In the genomic region with DNA sequence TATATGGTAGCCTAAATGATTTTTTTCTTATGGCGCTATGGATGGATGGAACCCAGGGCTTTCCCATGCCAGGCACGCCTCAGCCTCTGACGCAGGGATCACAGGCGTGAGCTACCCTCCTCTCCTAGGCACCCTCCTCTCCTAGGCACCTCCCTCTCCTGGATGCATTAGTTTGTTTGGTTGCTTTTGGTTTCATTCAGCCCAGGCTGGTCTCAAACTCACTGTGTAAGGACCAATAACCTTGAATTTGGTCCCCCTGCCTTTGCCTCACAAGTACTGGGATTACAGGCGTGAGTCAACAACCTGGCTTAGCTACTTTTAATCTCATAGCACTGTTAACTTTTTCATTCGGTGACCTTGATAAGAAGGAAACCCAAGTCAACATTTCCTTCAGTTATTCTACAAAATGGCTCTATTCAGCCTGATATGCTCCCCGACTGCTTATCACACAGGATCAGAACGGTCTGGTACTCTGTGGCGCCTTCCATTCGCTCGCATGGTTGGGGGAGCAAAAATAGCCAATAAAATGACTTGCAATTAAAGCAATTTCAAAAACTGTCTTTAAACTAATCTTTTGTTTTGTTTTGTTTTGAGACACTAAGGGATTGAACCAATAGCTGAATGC, we compare ENCODE assay signal across 19 mouse cellular contexts. TPM values are rescaled to one million over a fixed set of nuclear protein-coding genes. Genes with fewer than 3 reads are reported as not detected.
DNase-seq lines count a peak whose midpoint lies in the region; ATAC-seq and TF ChIP-seq lines count a peak whose summit lies in the region.
"Had no signal": no experiment of that assay in that cellular context is flagged by ENCODE, and none has a peak within 500 bp of the region (broad histone marks: within the 10 kb centered on the region; RNA-seq: fewer than 3 reads in every experiment).

No protein-coding gene starts in this region.

- no peak for DNase-seq in spleen, adult 2 months (ENCODE audit: low read depth in 1 of 2, low spot score in 2 of 2)
- no peak for DNase-seq in spleen, postnatal 14 days (ENCODE audit: low spot score in 2 of 2)
- DNase-seq in stomach, postnatal 0 days (ENCODE audit: low spot score): peak; percentile 41
- no peak for DNase-seq in layer of hippocampus, adult 9-11 months
- no peak for DNase-seq in MN1 (ENCODE audit: low spot score)
- no peak for DNase-seq in layer of hippocampus, adult 2 months (ENCODE audit: low spot score in 2 of 2)
- DNase-seq: B cell, adult 2 months; cerebellum, adult 11 months; cerebellum, postnatal 25 days; heart, postnatal 4 days; lung, postnatal 14 days had no signal

- H3K4me2 ChIP-seq in liver, embryonic 15.5 days: peak overlapping the region; percentile 63
- no peak overlapping the region for H3K4me2 ChIP-seq in stomach, postnatal 0 days (replicated peaks; ENCODE audit: low read depth)
- H3K4me2 ChIP-seq: limb, embryonic 13.5 days; neural tube, embryonic 13.5 days had no signal

- H3K4me1 ChIP-seq in spleen, adult 2 months (ENCODE audit: control insufficient read depth, insufficient read depth, insufficient read length): peaks cover 6% of the 10 kb centered on the region
- peaks cover 58% of the 10 kb centered on the region for H3K4me1 ChIP-seq in liver, embryonic 15.5 days (replicated peaks)
- H3K4me1 ChIP-seq in stomach, postnatal 0 days (replicated peaks; ENCODE audit: control insufficient read depth, insufficient read depth): peaks cover 3% of the 10 kb centered on the region; the same call in 1 of the 2 replicates
- H3K4me1 ChIP-seq: neural tube, embryonic 13.5 days had no signal

- H3K36me3 ChIP-seq in spleen, adult 2 months (ENCODE audit: control insufficient read depth, insufficient read depth, low read length): peaks cover 14% of the 10 kb centered on the region
- H3K36me3 ChIP-seq in liver, embryonic 15.5 days (replicated peaks): peaks cover 33% of the 10 kb centered on the region
- H3K36me3 ChIP-seq in stomach, postnatal 0 days (ENCODE audit: control insufficient read depth, insufficient read depth, low read length): no peaks in the 10 kb centered on the region

- peak overlapping the region; percentile 16; the same call in 1 of the 2 replicates for H3K27ac ChIP-seq in spleen, adult 2 months (ENCODE audit: insufficient read depth, low read length)
- H3K27ac ChIP-seq in liver, embryonic 15.5 days (replicated peaks): peak overlapping the region; percentile 84
- no peak overlapping the region for H3K27ac ChIP-seq in stomach, postnatal 0 days (replicated peaks)
- H3K27ac ChIP-seq in layer of hippocampus, adult 2 months: no peak overlapping the region
- H3K27ac ChIP-seq: kidney, postnatal 0 days; limb, embryonic 13.5 days; neural tube, embryonic 13.5 days had no signal

- TF ChIP-seq CTCF in spleen, adult 2 months (IDR thresholded peaks at IDR 0.05; ENCODE audit: extremely low read depth, insufficient read depth, insufficient read length, insufficient replicate concordance): no peak
- no peak for TF ChIP-seq CTCF in stomach, postnatal 0 days (IDR thresholded peaks at IDR 0.05; ENCODE audit: low read depth)
- TF ChIP-seq CTCF in layer of hippocampus, adult 2 months (conservative IDR thresholded peaks at IDR 0.05): no peak

- no peak for TF ChIP-seq POLR2A in spleen, adult 2 months (IDR thresholded peaks at IDR 0.05; ENCODE audit: low read depth, low read length)

- H3K9ac ChIP-seq in liver, embryonic 15.5 days: peak overlapping the region; percentile 12; the same call in 1 of the 2 replicates
- H3K9ac ChIP-seq in stomach, postnatal 0 days (ENCODE audit: low read length): no peak overlapping the region
- H3K9ac ChIP-seq: limb, embryonic 13.5 days; neural tube, embryonic 13.5 days had no signal

- ATAC-seq in erythroblast, adult 5-6 weeks (replicated peaks; ENCODE audit: low FRiP score, poor library complexity, severe bottlenecking): peak; percentile 63
- ATAC-seq in liver, embryonic 15.5 days (ENCODE audit: insufficient read depth): peak; percentile 83
- peak; percentile 65; the same call in 1 of the 2 replicates for ATAC-seq in stomach, postnatal 0 days (ENCODE audit: low FRiP score, low TSS enrichment)
- ATAC-seq: forebrain, embryonic 14.5 days; hindbrain, embryonic 16.5 days; intestine, postnatal 0 days had no signal

- no peaks in the 10 kb centered on the region for H3K9me3 ChIP-seq in liver, embryonic 15.5 days (replicated peaks)
- no peaks in the 10 kb centered on the region for H3K9me3 ChIP-seq in stomach, postnatal 0 days (ENCODE audit: control insufficient read depth, low read length)
- H3K9me3 ChIP-seq: limb, embryonic 13.5 days; neural tube, embryonic 13.5 days had no signal

- TF ChIP-seq EP300 in stomach, postnatal 0 days (optimal IDR thresholded peaks at IDR 0.05): no peak

- H3K27me3 ChIP-seq in spleen, adult 2 months (ENCODE audit: control insufficient read depth, insufficient read depth, low read length): no peaks in the 10 kb centered on the region
- no peaks in the 10 kb centered on the region for H3K27me3 ChIP-seq in liver, embryonic 15.5 days
- H3K27me3 ChIP-seq in stomach, postnatal 0 days (ENCODE audit: control insufficient read depth, insufficient read depth, low read length): no peaks in the 10 kb centered on the region
- H3K27me3 ChIP-seq: neural tube, embryonic 13.5 days had no signal

- 80% methylated on average over 11 of the region's 11 CpGs for WGBS in spleen, adult 2 months
- 31% methylated on average over 11 of the region's 11 CpGs for WGBS in liver, embryonic 15.5 days (ENCODE audit: insufficient replicate concordance)
- 69% methylated on average over 11 of the region's 11 CpGs for WGBS in stomach, postnatal 0 days

- H3K4me3 ChIP-seq in spleen, adult 2 months (ENCODE audit: extremely low read depth, insufficient read depth, insufficient read length): no peak overlapping the region
- H3K4me3 ChIP-seq in liver, embryonic 15.5 days (replicated peaks): peak overlapping the region; percentile 30
- no peak overlapping the region for H3K4me3 ChIP-seq in stomach, postnatal 0 days (ENCODE audit: low read depth, low read length)
- H3K4me3 ChIP-seq in layer of hippocampus, adult 2 months: no peak overlapping the region
- H3K4me3 ChIP-seq: limb, embryonic 13.5 days; neural tube, embryonic 13.5 days had no signal

RNA-seq across cellular contexts. Expression of a gene that starts 11.6 kb away (rescaled TPM):
- 26.0 and 34.9 TPM in 2 replicates for polyA plus RNA-seq in spleen, adult 2 months (2012; rRNA removed)
- 44.0 and 44.1 TPM in 2 replicates for total RNA-seq in erythroblast, adult 5-6 weeks (2015; ENCODE audit: low replicate concordance)
- 26.3 and 31.6 TPM in 2 replicates for total RNA-seq in erythroblast, adult 5-6 weeks (2017; ENCODE audit: low replicate concordance)
- 13.3 and 15.6 TPM in 2 replicates for polyA plus RNA-seq in liver, embryonic 15.5 days (2015; fragmentation: Nextera tagmentation; extraction: Ambion mirVana)
- 31.8 and 35.7 TPM in 2 replicates for polyA plus RNA-seq in stomach, postnatal 0 days (2015; fragmentation: Nextera tagmentation; extraction: Ambion mirVana)
- total RNA-seq in layer of hippocampus, adult 2 months (2021): 10 to 100 TPM; 28.9 to 32.2 TPM

RNA-seq across cellular contexts. Expression of a gene that starts 54.6 kb away (rescaled TPM):
- 3.0 and 4.0 TPM in 2 replicates for polyA plus RNA-seq in spleen, adult 2 months (2012; rRNA removed)
- total RNA-seq in erythroblast, adult 5-6 weeks (2015; ENCODE audit: low replicate concordance): 4.8 and 5.0 TPM in 2 replicates
- total RNA-seq in erythroblast, adult 5-6 weeks (2017; ENCODE audit: low replicate concordance): 3.7 and 9.8 TPM in 2 replicates
- polyA plus RNA-seq in liver, embryonic 15.5 days (2015; fragmentation: Nextera tagmentation; extraction: Ambion mirVana): 2.7 and 3.6 TPM in 2 replicates
- 5.9 and 6.1 TPM in 2 replicates for polyA plus RNA-seq in stomach, postnatal 0 days (2015; fragmentation: Nextera tagmentation; extraction: Ambion mirVana)
- total RNA-seq in layer of hippocampus, adult 2 months (2021): 1 to 10 TPM; 3.2 to 3.6 TPM

Comparison
In these comparisons a context has a peak if more than half of its experiments do, and no peak if none do; other contexts are left out.
1. H3K27ac ChIP-seq: peak in spleen, adult 2 months (single experiment) and liver, embryonic 15.5 days (single experiment); none in stomach, postnatal 0 days (single experiment) and layer of hippocampus, adult 2 months (single experiment).
2. Peak in every context shown above with its lines, with median percentiles within 50 percentile points of each other: ATAC-seq.